Mouse (Mus musculus) heart, adult 2 months (tissue): ENCODE results near the gene Dqx1. TPM values are rescaled to one million over a fixed set of nuclear protein-coding genes. Genes with fewer than 3 reads are reported as not detected.

ENCODE experiments used
- DNase-seq, 2 experiments: peaks; one replicate each; pipeline ENCODE4 v3.0.0; 2021
- H3K27ac ChIP-seq: fragments of 200-600 bp; 2 replicates; pipeline ENCODE4 v1.8.1; 2022
- H3K27me3 ChIP-seq: fragments of 200-500 bp; 2 replicates; pipeline ENCODE4 v1.6.1; 2012; ENCODE audit warnings: mild to moderate bottlenecking, low read length, inconsistent platforms, mixed read lengths; ENCODE audit not compliant: control insufficient read depth, insufficient read depth
- H3K36me3 ChIP-seq: fragments of 200-500 bp; 2 replicates; pipeline ENCODE4 v1.6.1; 2012; ENCODE audit warnings: low read length, inconsistent platforms; ENCODE audit not compliant: control insufficient read depth, insufficient read depth
- H3K4me1 ChIP-seq: fragments of 200-500 bp; 2 replicates; pipeline ENCODE4 v1.6.1; 2011; ENCODE audit warnings: low read length; ENCODE audit not compliant: control insufficient read depth, insufficient read depth
- H3K4me3 ChIP-seq: fragments of 200-600 bp; 2 replicates; pipeline ENCODE4 v1.8.1; 2022
- H3K79me2 ChIP-seq: fragments of 200-500 bp; replicated peaks from 2 replicates; pipeline ENCODE4 v1.6.1; 2012; ENCODE audit warnings: mild to moderate bottlenecking, inconsistent platforms, low read length, moderate library complexity, mixed read lengths; ENCODE audit not compliant: control insufficient read depth, insufficient read depth
- H3K9ac ChIP-seq: fragments of 200-500 bp; 2 replicates; pipeline ENCODE4 v1.6.1; 2012; ENCODE audit warnings: low read depth, mild to moderate bottlenecking, control low read depth, inconsistent platforms, low read length, mixed read lengths
- CTCF ChIP-seq: fragments of 200-600 bp; IDR thresholded peaks from 2 replicates; pipeline ENCODE4 v1.8.1; 2022; ENCODE audit warnings: antibody characterized with exemption, mild to moderate bottlenecking, moderate library complexity
- EP300 ChIP-seq: fragments of 200-500 bp; IDR thresholded peaks from 2 replicates; pipeline ENCODE4 v1.6.1; 2011; ENCODE audit warnings: low read depth, low read length, control low read depth; ENCODE audit not compliant: insufficient read depth
- POLR2A ChIP-seq: fragments of 200-500 bp; IDR thresholded peaks from 2 replicates; pipeline ENCODE4 v1.6.1; 2011; ENCODE audit warnings: mild to moderate bottlenecking, low read depth, low read length, control low read depth; ENCODE audit not compliant: insufficient read depth
- WGBS: fragments of 180-500 bp; shearing (Covaris S2); methylation state at CpG from one replicate; pipeline ENCODE4 v1.1.7; 2018; 5-methylcytosine and 5-hydroxymethylcytosine counted together
- intact Hi-C: fragments of 180-260 bp; cut with DNase I; formaldehyde crosslinking; loops from one replicate; pipeline ENCODE4 v1.15.1; 2025
- polyA plus RNA-seq: library from polyadenylated mRNA; depleted of rRNA; stranded (reverse); fragments of >200 nt; gene quantifications from 2 replicates; pipeline ENCODE4 v1.2.3, GENCODE M21; 2012
- total RNA-seq, 2 experiments: library from RNA; stranded (reverse); gene quantifications; 2 replicates each; pipeline ENCODE4 v1.2.3; 2021

The Dqx1 gene
- total and polyA plus RNA-seq, 3 experiments = 0.65 to 1.4 (median 0.80) TPM

- H3K27me3 ChIP-seq = no peaks in the 10 kb centered on the region; the same call in 1 of the 2 replicates
- peaks cover 4% of the 10 kb centered on the region for H3K4me1 ChIP-seq
- H3K79me2 ChIP-seq = no peaks in the 10 kb centered on the region
- DNase-seq = peak; percentile 99 to 100
- peak overlapping the region; percentile 91 for H3K9ac ChIP-seq
- H3K27ac ChIP-seq = peak overlapping the region; percentile 99
- WGBS = under 1% methylated on average over 46 of the region's 46 CpGs
- intact Hi-C loops = loop anchor here (1.0 kb wide), 1 partner anchor 82 kb away; no protein-coding TSS in a partner anchor
- H3K36me3 ChIP-seq = no peaks in the 10 kb centered on the region
- H3K4me3 ChIP-seq = peak overlapping the region; percentile 98
- TF ChIP-seq EP300 = peak; percentile 49; the same call in 1 of the 2 replicates
- TF ChIP-seq POLR2A = peak; percentile 52
- TF ChIP-seq CTCF = peak; percentile 85
Observed at GRCm38 (mm10) chr6:83078324-83078858, 20.7 kb downstream of the Dqx1 start.

- Histone ChIP-seq H3K4me1 (peaks cover 4% of the 10 kb centered on the region), H3K79me2 (no peaks in the 10 kb centered on the region), H3K4me3 (no peak overlapping the region), H3K27ac (no peak overlapping the region), H3K36me3 (no peaks in the 10 kb centered on the region), H3K27me3 (no peaks in the 10 kb centered on the region; the same call in 1 of the 2 replicates), H3K9ac (no peak overlapping the region)
- intact Hi-C loops = no loop called here
- TF ChIP-seq POLR2A (no peak), EP300 (no peak), CTCF (no peak)
- WGBS = 96% methylated on average over 5 of the region's 5 CpGs
- DNase-seq = no peak
Observed at GRCm38 (mm10) chr6:83080210-83080609, 22.6 kb downstream of the Dqx1 start.

- WGBS = 31% methylated on average over 5 of the region's 5 CpGs
- intact Hi-C loops = no loop called here
- H3K9ac ChIP-seq = no peak overlapping the region
- no peaks in the 10 kb centered on the region for H3K27me3 ChIP-seq
- no peak for TF ChIP-seq CTCF
- TF ChIP-seq EP300 = no peak
- no peak for TF ChIP-seq POLR2A
- no peak overlapping the region for H3K4me3 ChIP-seq
- no peaks in the 10 kb centered on the region for H3K79me2 ChIP-seq
- no peaks in the 10 kb centered on the region for H3K36me3 ChIP-seq
- peaks cover 4% of the 10 kb centered on the region for H3K4me1 ChIP-seq
- H3K27ac ChIP-seq = no peak overlapping the region
- DNase-seq = no peak
Observed at GRCm38 (mm10) chr6:83083497-83083896, 25.9 kb downstream of the Dqx1 start.

DNA sequence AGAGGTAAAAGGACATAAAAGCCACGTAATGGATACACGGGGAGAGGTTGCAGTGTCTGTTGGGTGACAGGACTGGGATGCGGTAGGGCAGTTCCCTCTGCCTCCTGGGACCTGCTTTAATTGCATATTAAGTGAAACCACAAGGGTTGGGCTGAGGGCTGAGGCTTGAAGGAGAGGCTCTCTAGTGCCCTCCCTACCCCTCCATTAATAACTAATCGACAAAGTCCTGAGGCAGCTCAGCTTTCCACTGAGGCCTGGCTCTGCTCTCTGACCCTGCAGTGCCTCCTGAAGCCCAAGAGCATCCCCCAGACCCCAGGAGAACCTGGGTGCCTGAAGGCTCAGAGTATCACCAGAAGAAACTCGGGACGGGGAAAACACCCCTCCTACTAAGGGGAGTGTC is 26.8 kb downstream of the Dqx1 start:
- WGBS = 23% methylated on average over 6 of the region's 6 CpGs
- H3K9ac ChIP-seq = no peak overlapping the region
- intact Hi-C loops = no loop called here
- no peaks in the 10 kb centered on the region for H3K79me2 ChIP-seq
- no peaks in the 10 kb centered on the region for H3K27me3 ChIP-seq
- TF ChIP-seq POLR2A (no peak), CTCF (no peak), EP300 (no peak)
- no peak for DNase-seq
- H3K4me3 ChIP-seq = no peak overlapping the region
- H3K36me3 ChIP-seq = no peaks in the 10 kb centered on the region
- H3K27ac ChIP-seq = no peak overlapping the region
- no peaks in the 10 kb centered on the region for H3K4me1 ChIP-seq

- peak in 1 of 2 experiments; percentile 41 for DNase-seq
- H3K4me1 ChIP-seq = no peaks in the 10 kb centered on the region
- no peaks in the 10 kb centered on the region for H3K79me2 ChIP-seq
- H3K27me3 ChIP-seq = no peaks in the 10 kb centered on the region
- H3K4me3 ChIP-seq = peak within 1 kb of the TSS; percentile 64
- peak within 1 kb of the TSS; percentile 76 for H3K27ac ChIP-seq
- peak within 1 kb of the TSS; percentile 73 for H3K9ac ChIP-seq
- intact Hi-C loops = no loop called here
- no peaks in the 10 kb centered on the region for H3K36me3 ChIP-seq
- TF ChIP-seq POLR2A = no peak
- TF ChIP-seq CTCF = no peak
- no peak for TF ChIP-seq EP300
- 14% methylated on average over 42 of the region's 42 CpGs for WGBS
Observed at GRCm38 (mm10) chr6:83086121-83087035, 28.7 kb downstream of the Dqx1 start, which contains the start of gene Lbx2. Lbx2 (plus strand) TSS chr6:83086367.
